Mouse (Mus musculus): Measurements from ENCODE around the gene Olfr215.

GRCm38 (mm10) chr6:116618073-116618472 lies 34.1 kb upstream of the Olfr215 start:
- TF ChIP-seq CTCF (IDR thresholded peaks at IDR 0.05; ENCODE audit: low read depth) (peak; percentile 30), EP300 (IDR thresholded peaks at IDR 0.05; ENCODE audit: low read depth) (no peak)

All from heart, postnatal 0 days (tissue).